Mouse (Mus musculus) pancreas, adult 10 weeks (tissue): Measurements from ENCODE around the gene Olfr1472. TPM values are rescaled to one million over a fixed set of nuclear protein-coding genes. Genes with fewer than 3 reads are reported as not detected.

Source experiments
- polyA plus RNA-seq: library from polyadenylated mRNA; stranded (reverse); fragments of 350-450 nt; fragmentation: Illumina TruSeq; extraction: RNeasy Lipid Tissue Mini Kit (QIAGEN cat#74804); gene quantifications from one replicate; pipeline ENCODE4 v1.2.3, GENCODE M21; 2015; ENCODE audit warnings: low read depth, low replicate concordance; ENCODE audit not compliant: insufficient read depth

Gene Olfr1472
- not detected for polyA plus RNA-seq

GRCm38 (mm10) chr19:13455986-13456385, at the start of gene Olfr1472:
Gene Olfr1472 (minus strand): TSS chr19:13456086.

GRCm38 (mm10) chr19:13500246-13500645, 44.4 kb upstream of the Olfr1472 start, which contains the start of gene Olfr1477:
Gene Olfr1477 (plus strand): TSS chr19:13500546.

GRCm38 (mm10) chr19:13480096-13480495, 24.2 kb upstream of the Olfr1472 start, which contains the start of gene Olfr1475:
Gene Olfr1475 (minus strand): TSS chr19:13480196.

GRCm38 (mm10) chr19:13469265-13469664, 13.4 kb upstream of the Olfr1472 start, which contains the start of gene Olfr1474:
Gene Olfr1474 (plus strand): TSS chr19:13469565.

GRCm38 (mm10) chr19:13443109-13443508, 12.8 kb downstream of the Olfr1472 start, which contains the start of gene Olfr1471:
Gene Olfr1471 (plus strand): TSS chr19:13443409.

GRCm38 (mm10) chr19:13407549-13407948, 48.3 kb downstream of the Olfr1472 start, which contains the start of gene Olfr1469:
Gene Olfr1469 (plus strand): TSS chr19:13407849.

Other genes with a start within 250 kb of the Olfr1472 start
- not detected for gene Olfr1463, start 224.8 kb downstream of the Olfr1472 start, polyA plus RNA-seq
- gene Olfr1465, start 140.5 kb downstream of the Olfr1472 start, polyA plus RNA-seq: not detected
- gene Olfr1466, start 117.2 kb downstream of the Olfr1472 start, polyA plus RNA-seq: not detected
- not detected for gene Olfr1467, start 93.8 kb downstream of the Olfr1472 start, polyA plus RNA-seq
- not detected for gene Olfr1469, start 48.2 kb downstream of the Olfr1472 start, polyA plus RNA-seq
- gene Olfr1471, start 12.7 kb downstream of the Olfr1472 start, polyA plus RNA-seq: not detected
- gene Olfr1474, start 13.5 kb upstream of the Olfr1472 start, polyA plus RNA-seq: not detected
- not detected for gene Olfr1475, start 24.1 kb upstream of the Olfr1472 start, polyA plus RNA-seq
- not detected for gene Olfr1477, start 44.5 kb upstream of the Olfr1472 start, polyA plus RNA-seq
- not detected for gene Olfr1480, start 71.8 kb upstream of the Olfr1472 start, polyA plus RNA-seq
- not detected for gene Olfr1484, start 127.4 kb upstream of the Olfr1472 start, polyA plus RNA-seq
- not detected for gene Olfr1487, start 161.3 kb upstream of the Olfr1472 start, polyA plus RNA-seq
- not detected for gene Olfr1489, start 175.5 kb upstream of the Olfr1472 start, polyA plus RNA-seq
- not detected for gene Olfr1490, start 195.0 kb upstream of the Olfr1472 start, polyA plus RNA-seq
- not detected for gene Olfr1491, start 241.2 kb upstream of the Olfr1472 start, polyA plus RNA-seq